Mouse (Mus musculus) kidney, adult 2 months (tissue): Measurements from ENCODE around the gene Tmem220.

Experiments used
- CTCF ChIP-seq: fragments of 200-500 bp; conservative IDR thresholded peaks from 2 replicates; pipeline ENCODE4 v1.5.1; 2011; ENCODE audit warnings: low read depth, mild to moderate bottlenecking, control low read depth, low read length, moderate library complexity, mixed read lengths; ENCODE audit not compliant: insufficient read depth, insufficient read length
- POLR2A ChIP-seq: fragments of 200-500 bp; IDR thresholded peaks from one replicate; pipeline ENCODE4 v1.6.1; 2011; ENCODE audit warnings: low read depth, low read length, control low read depth

DNA sequence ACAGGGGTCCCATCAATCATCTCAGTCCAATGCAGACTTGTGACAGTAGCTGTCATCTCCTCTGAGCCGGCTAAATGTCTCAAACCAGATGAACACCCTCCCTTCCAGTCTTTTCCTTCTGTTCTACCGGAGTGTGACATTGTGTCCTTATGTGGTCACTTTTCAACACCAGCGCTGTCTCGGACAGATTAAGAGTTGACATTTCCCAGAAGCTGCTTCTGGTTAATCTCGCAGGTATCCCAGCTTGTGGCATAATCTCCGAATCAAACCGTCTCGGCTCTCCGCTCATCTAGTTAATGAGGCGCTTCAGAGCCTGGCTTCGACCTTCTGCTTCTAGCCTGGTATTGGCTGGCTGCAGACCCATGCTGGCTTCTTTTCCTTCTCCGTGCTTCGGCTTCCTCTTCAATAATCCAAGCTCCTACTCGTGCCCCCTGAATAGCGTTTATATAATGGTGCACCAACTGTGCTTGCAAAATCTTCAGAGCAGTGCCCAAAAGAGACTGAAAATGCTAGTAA is 47.7 kb downstream of the Tmem220 start:
- TF ChIP-seq POLR2A (no peak), CTCF (no peak)
